In the genomic region with DNA sequence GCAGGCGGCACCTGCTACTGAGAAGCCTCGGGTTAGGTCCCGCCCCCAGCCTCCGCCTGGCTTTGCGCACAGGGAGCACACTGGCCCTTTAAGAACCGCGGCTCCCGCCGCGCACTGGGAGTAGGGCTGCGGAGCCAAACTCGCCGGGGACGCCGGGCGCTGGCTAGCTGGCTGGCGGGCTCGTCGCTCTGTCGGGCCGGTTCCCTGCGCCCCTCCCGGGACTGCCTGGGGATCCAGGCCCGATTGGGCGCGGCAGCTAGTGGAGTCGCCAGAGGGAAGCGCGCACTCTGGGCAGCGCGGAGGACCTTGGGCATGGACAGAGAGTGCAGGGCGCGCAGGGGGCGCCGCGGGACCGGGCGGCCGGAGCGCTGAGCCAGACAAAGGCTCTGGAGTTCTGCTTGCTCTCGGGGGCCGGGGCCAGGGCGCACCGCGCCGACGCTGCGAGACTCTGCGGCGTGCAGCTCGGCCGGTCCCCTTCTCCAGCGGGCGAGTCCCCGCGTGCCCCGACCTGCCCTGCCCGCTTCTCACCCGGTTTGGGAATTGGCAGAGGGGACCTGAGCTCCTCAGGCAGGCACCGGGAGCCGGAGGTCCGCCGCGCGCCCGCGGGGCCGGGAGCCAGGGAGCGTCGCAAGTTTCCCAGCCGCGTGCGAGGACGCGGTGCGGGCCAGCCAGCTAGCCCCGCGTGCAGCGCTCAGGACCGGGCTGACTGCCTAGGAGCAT, we compare ENCODE assay signal across 8 mouse cellular contexts. TPM values are rescaled to one million over a fixed set of nuclear protein-coding genes. Genes with fewer than 3 reads are reported as not detected.
DNase-seq lines count a peak whose midpoint lies in the region; ATAC-seq and TF ChIP-seq lines count a peak whose summit lies in the region.

Gene Mmp15, plus strand, starts transcription at position 118 of the 720 bp plus-strand sequence.

- no peak for TF ChIP-seq EP300 in liver, embryonic 14.5 days (IDR thresholded peaks at IDR 0.05; ENCODE audit: low read depth)

- WGBS in forebrain, embryonic 10.5 days = under 1% methylated on average over 77 of the region's 80 CpGs
- under 1% methylated on average over 80 of the region's 80 CpGs for WGBS in heart, embryonic 13.5 days
- WGBS in kidney, postnatal 0 days = under 1% methylated on average over 76 of the region's 80 CpGs
- under 1% methylated on average over 76 of the region's 80 CpGs for WGBS in liver, embryonic 14.5 days (ENCODE audit: insufficient replicate concordance)
- WGBS in neural tube, embryonic 13.5 days = under 1% methylated on average over 79 of the region's 80 CpGs

- peaks cover 45% of the 10 kb centered on the region for H3K4me1 ChIP-seq in E14TG2a.4 (replicated peaks; ENCODE audit: low read depth, low read length)
- peaks cover 16% of the 10 kb centered on the region for H3K4me1 ChIP-seq in bone marrow macrophage, adult 2 months (ENCODE audit: control insufficient read depth, insufficient read depth, low read length)
- H3K4me1 ChIP-seq in forebrain, embryonic 10.5 days = peaks cover 45% of the 10 kb centered on the region
- H3K4me1 ChIP-seq in heart, embryonic 13.5 days = peaks cover 74% of the 10 kb centered on the region
- peaks cover 29% of the 10 kb centered on the region; the same call in 1 of the 2 replicates for H3K4me1 ChIP-seq in kidney, postnatal 0 days (replicated peaks; ENCODE audit: insufficient read depth, low read length)
- no peaks in the 10 kb centered on the region for H3K4me1 ChIP-seq in liver, embryonic 14.5 days (replicated peaks; ENCODE audit: control insufficient read depth in 2 of 2, insufficient read depth in 2 of 2, low read length in 1 of 2)
- H3K4me1 ChIP-seq in neural tube, embryonic 13.5 days (replicated peaks) = peaks cover 75% of the 10 kb centered on the region

- H3K4me3 ChIP-seq in E14TG2a.4 (replicated peaks; ENCODE audit: low read length) = peak within 1 kb of the TSS; percentile 93
- H3K4me3 ChIP-seq in bone marrow macrophage, adult 2 months (ENCODE audit: insufficient read depth, low read length) = peak within 1 kb of the TSS; percentile 52
- peak within 1 kb of the TSS; percentile 80 for H3K4me3 ChIP-seq in forebrain, embryonic 10.5 days
- peak within 1 kb of the TSS; percentile 90 for H3K4me3 ChIP-seq in heart, embryonic 13.5 days
- peak within 1 kb of the TSS; percentile 71 for H3K4me3 ChIP-seq in kidney, postnatal 0 days (replicated peaks; ENCODE audit: low read depth, low read length)
- peak within 1 kb of the TSS; percentile 44 to 49 for H3K4me3 ChIP-seq in liver, embryonic 14.5 days (ENCODE audit: insufficient read depth in 1 of 2, low read depth in 2 of 2, low read length in 2 of 2)
- peak within 1 kb of the TSS; percentile 75 for H3K4me3 ChIP-seq in neural tube, embryonic 13.5 days

- peak; percentile 68; the same call in 1 of the 2 replicates for ATAC-seq in heart, embryonic 13.5 days (ENCODE audit: extremely low read depth, insufficient number of reproducible peaks, low FRiP score, low TSS enrichment)
- peak; percentile 41 for ATAC-seq in kidney, postnatal 0 days (replicated peaks; ENCODE audit: low FRiP score, low read depth)
- peak; percentile 44; the same call in 1 of the 2 replicates for ATAC-seq in liver, embryonic 14.5 days (ENCODE audit: insufficient read depth)
- ATAC-seq in neural tube, embryonic 13.5 days (ENCODE audit: low read depth) = peak; percentile 69

- no peaks in the 10 kb centered on the region for H3K36me3 ChIP-seq in E14TG2a.4 (ENCODE audit: insufficient read depth, low read length)
- H3K36me3 ChIP-seq in forebrain, embryonic 10.5 days (replicated peaks) = peaks cover 5% of the 10 kb centered on the region; the same call in 1 of the 2 replicates
- peaks cover 15% of the 10 kb centered on the region for H3K36me3 ChIP-seq in heart, embryonic 13.5 days
- H3K36me3 ChIP-seq in kidney, postnatal 0 days (ENCODE audit: insufficient read depth, low read length) = no peaks in the 10 kb centered on the region
- H3K36me3 ChIP-seq in liver, embryonic 14.5 days (replicated peaks; ENCODE audit: control insufficient read depth, insufficient read depth, low read depth) = no peaks in the 10 kb centered on the region
- no peaks in the 10 kb centered on the region for H3K36me3 ChIP-seq in neural tube, embryonic 13.5 days

- peak within 1 kb of the TSS; percentile 96 for H3K9ac ChIP-seq in heart, embryonic 13.5 days
- peak within 1 kb of the TSS; percentile 69 for H3K9ac ChIP-seq in kidney, postnatal 0 days (ENCODE audit: low read depth, low read length)
- H3K9ac ChIP-seq in liver, embryonic 14.5 days (replicated peaks) = no peak within 1 kb of the TSS
- H3K9ac ChIP-seq in neural tube, embryonic 13.5 days = peak within 1 kb of the TSS; percentile 92

- TF ChIP-seq POLR2A in bone marrow macrophage, adult 2 months (IDR thresholded peaks at IDR 0.05; ENCODE audit: borderline replicate concordance, low read depth, low read length) = no peak

- H3K27ac ChIP-seq in bone marrow macrophage, adult 2 months (ENCODE audit: insufficient read depth, low read depth, low read length) = no peak within 1 kb of the TSS
- peak within 1 kb of the TSS; percentile 94 for H3K27ac ChIP-seq in forebrain, embryonic 10.5 days
- H3K27ac ChIP-seq in heart, embryonic 13.5 days (replicated peaks) = peak within 1 kb of the TSS; percentile 98
- peak within 1 kb of the TSS; percentile 47 for H3K27ac ChIP-seq in kidney, postnatal 0 days
- H3K27ac ChIP-seq in liver, embryonic 14.5 days = no peak within 1 kb of the TSS
- H3K27ac ChIP-seq in neural tube, embryonic 13.5 days (replicated peaks) = peak within 1 kb of the TSS; percentile 89

- DNase-seq in forebrain, embryonic 10.5 days (ENCODE audit: extremely low spot score, low spot score) = peak; percentile 80
- peak; percentile 57 for DNase-seq in kidney, postnatal 0 days (ENCODE audit: low spot score)
- DNase-seq in liver, embryonic 14.5 days (ENCODE audit: low read depth in 3 of 3, low spot score in 3 of 3) = no peak
- peak; percentile 64 to 79 for DNase-seq in urinary bladder, postnatal 36 days (ENCODE audit: low spot score in 2 of 2)

- H3K27me3 ChIP-seq in E14TG2a.4 (ENCODE audit: insufficient read depth, low read length) = peaks cover 77% of the 10 kb centered on the region
- H3K27me3 ChIP-seq in forebrain, embryonic 10.5 days (ENCODE audit: poor library complexity, severe bottlenecking) = peaks cover 60% of the 10 kb centered on the region
- H3K27me3 ChIP-seq in heart, embryonic 13.5 days (replicated peaks) = no peaks in the 10 kb centered on the region
- H3K27me3 ChIP-seq in kidney, postnatal 0 days (ENCODE audit: insufficient read depth, low read length) = no peaks in the 10 kb centered on the region
- peaks cover 38% of the 10 kb centered on the region for H3K27me3 ChIP-seq in liver, embryonic 14.5 days (ENCODE audit: control insufficient read depth, insufficient read depth, low read length)
- peaks cover 4% of the 10 kb centered on the region; the same call in 1 of the 2 replicates for H3K27me3 ChIP-seq in neural tube, embryonic 13.5 days

- peak within 1 kb of the TSS; percentile 84 for H3K4me2 ChIP-seq in heart, embryonic 13.5 days
- peak within 1 kb of the TSS; percentile 98 for H3K4me2 ChIP-seq in kidney, postnatal 0 days (ENCODE audit: low read length)
- H3K4me2 ChIP-seq in liver, embryonic 14.5 days (ENCODE audit: low read depth) = peak within 1 kb of the TSS; percentile 58
- H3K4me2 ChIP-seq in neural tube, embryonic 13.5 days = peak within 1 kb of the TSS; percentile 80

- no peak for TF ChIP-seq CTCF in E14TG2a.4 (conservative IDR thresholded peaks at IDR 0.05; ENCODE audit: low read length)
- TF ChIP-seq CTCF in bone marrow macrophage, adult 2 months (IDR thresholded peaks at IDR 0.05; ENCODE audit: low read depth, low read length) = no peak
- TF ChIP-seq CTCF in kidney, postnatal 0 days (IDR thresholded peaks at IDR 0.05; ENCODE audit: low read depth) = no peak
- no peak for TF ChIP-seq CTCF in liver, embryonic 14.5 days (IDR thresholded peaks at IDR 0.05; ENCODE audit: low read depth)

- no peaks in the 10 kb centered on the region for H3K9me3 ChIP-seq in E14TG2a.4 (ENCODE audit: low read length)
- no peaks in the 10 kb centered on the region for H3K9me3 ChIP-seq in forebrain, embryonic 10.5 days
- H3K9me3 ChIP-seq in heart, embryonic 13.5 days = no peaks in the 10 kb centered on the region
- H3K9me3 ChIP-seq in kidney, postnatal 0 days (replicated peaks; ENCODE audit: low read length) = no peaks in the 10 kb centered on the region
- no peaks in the 10 kb centered on the region for H3K9me3 ChIP-seq in liver, embryonic 14.5 days (ENCODE audit: control insufficient read depth, low read length)
- H3K9me3 ChIP-seq in neural tube, embryonic 13.5 days = no peaks in the 10 kb centered on the region

RNA-seq across cellular contexts. Expression of gene Mmp15, which starts in this region (rescaled TPM):
- polyA plus RNA-seq in bone marrow macrophage, adult 2 months (2012; ENCODE audit: insufficient read depth, insufficient read length, missing spikeins) = not detected in 2 replicates
- 11.1 TPM in 2 replicates for polyA plus RNA-seq in forebrain, embryonic 10.5 days (2016; fragmentation: Nextera tagmentation; extraction: Ambion mirVana)
- 42.5 and 43.4 TPM in 2 replicates for polyA plus RNA-seq in heart, embryonic 13.5 days (2015; fragmentation: Nextera tagmentation; extraction: Ambion mirVana)
- 5.0 and 5.8 TPM in 2 replicates for polyA plus RNA-seq in kidney, postnatal 0 days (2015; fragmentation: Nextera tagmentation; extraction: Ambion mirVana)
- polyA plus RNA-seq in liver, embryonic 14.5 days (2012; rRNA removed) = 0.64 and 0.83 TPM in 2 replicates
- 0.43 and 1.1 TPM in 2 replicates for polyA plus RNA-seq in liver, embryonic 14.5 days (2014; fragmentation: Nextera tagmentation; extraction: Ambion mirVana)
- polyA plus RNA-seq in neural tube, embryonic 13.5 days (2015; fragmentation: Nextera tagmentation; extraction: Ambion mirVana) = 26.9 and 29.1 TPM in 2 replicates

Comparison
In these comparisons a context has a peak if more than half of its experiments do, and no peak if none do; other contexts are left out.
1. H3K27ac ChIP-seq: peak in forebrain, embryonic 10.5 days (single experiment), heart, embryonic 13.5 days (single experiment), kidney, postnatal 0 days (single experiment) and neural tube, embryonic 13.5 days (single experiment); none in bone marrow macrophage, adult 2 months (single experiment) and liver, embryonic 14.5 days (single experiment).
2. DNase-seq: peak in forebrain, embryonic 10.5 days (single experiment), kidney, postnatal 0 days (single experiment) and urinary bladder, postnatal 36 days (2 of 2); none in liver, embryonic 14.5 days (0 of 3).
3. Peak in every context shown above with its lines, with median percentiles within 50 percentile points of each other: H3K4me3 ChIP-seq, ATAC-seq and H3K4me2 ChIP-seq.